Mouse (Mus musculus) forebrain, embryonic 16.5 days (tissue): ENCODE measurements at regions not wholly inside any gene's neighbourhood (a gene's known extent, or its start where the extent isn't known, plus 50 kb on each side); places are given as distances from the start of the nearest gene placed in this dataset.

ENCODE experiments used
- ATAC-seq: fragments of 200-750 bp; cut with Nextera tagmentation; 2 replicates; pipeline ENCODE4 v1.8.0; 2017; ENCODE audit warnings: mild to moderate bottlenecking, moderate library complexity
- H3K27ac ChIP-seq: fragments of 300-500 bp; sonication (generic); 2 replicates; pipeline ENCODE4 v1.5.1; 2014; ENCODE audit warnings: low read length, control low read depth
- H3K27me3 ChIP-seq: fragments of 300-500 bp; sonication (generic); replicated peaks from 2 replicates; pipeline ENCODE4 v1.6.1; 2014; ENCODE audit warnings: low read length; ENCODE audit not compliant: control insufficient read depth, insufficient read depth
- H3K36me3 ChIP-seq: fragments of 300-500 bp; sonication (generic); 2 replicates; pipeline ENCODE4 v1.6.1; 2014; ENCODE audit not compliant: control insufficient read depth, insufficient read depth
- H3K4me1 ChIP-seq: fragments of 300-500 bp; sonication (generic); replicated peaks from 2 replicates; pipeline ENCODE4 v1.6.1; 2014; ENCODE audit warnings: low read length; ENCODE audit not compliant: control insufficient read depth, insufficient read depth
- H3K4me2 ChIP-seq: fragments of 300-500 bp; sonication (generic); 2 replicates; pipeline ENCODE4 v1.6.1; 2014; ENCODE audit warnings: mild to moderate bottlenecking, low read length, control low read depth
- H3K4me3 ChIP-seq: fragments of 300-500 bp; sonication (generic); replicated peaks from 2 replicates; pipeline ENCODE4 v1.5.1; 2014; ENCODE audit warnings: mild to moderate bottlenecking, low read length, control low read depth
- H3K9ac ChIP-seq: fragments of 300-500 bp; sonication (generic); replicated peaks from 2 replicates; pipeline ENCODE4 v1.6.1; 2014; ENCODE audit warnings: low read depth, low read length, control low read depth
- H3K9me3 ChIP-seq: fragments of 300-500 bp; sonication (generic); 2 replicates; pipeline ENCODE4 v1.6.1; 2016; ENCODE audit warnings: low read length; ENCODE audit not compliant: control insufficient read depth
- WGBS: fragments of 180-500 bp; shearing (Covaris S2); extraction: QIAGEN DNeasy Blood & Tissue Kit; methylation state at CpG from one replicate; pipeline ENCODE4 v1.1.7; 2014; 5-methylcytosine and 5-hydroxymethylcytosine counted together

GRCm38 (mm10) chr2:116817561-116817960, 60.9 kb upstream of the Tmco5 start:
- Histone ChIP-seq H3K4me1 (peaks cover 24% of the 10 kb centered on the region), H3K27me3 (no peaks in the 10 kb centered on the region; the same call in 1 of the 2 replicates), H3K4me2 (peak overlapping the region; percentile 22; the same call in 1 of the 2 replicates), H3K4me3 (no peak overlapping the region), H3K36me3 (no peaks in the 10 kb centered on the region), H3K27ac (peak overlapping the region; percentile 26; the same call in 1 of the 2 replicates), H3K9me3 (no peaks in the 10 kb centered on the region), H3K9ac (peak overlapping the region; percentile 3; the same call in 1 of the 2 replicates)
- no peak for ATAC-seq
- WGBS = 24% methylated on average over 9 of the region's 9 CpGs

DNA sequence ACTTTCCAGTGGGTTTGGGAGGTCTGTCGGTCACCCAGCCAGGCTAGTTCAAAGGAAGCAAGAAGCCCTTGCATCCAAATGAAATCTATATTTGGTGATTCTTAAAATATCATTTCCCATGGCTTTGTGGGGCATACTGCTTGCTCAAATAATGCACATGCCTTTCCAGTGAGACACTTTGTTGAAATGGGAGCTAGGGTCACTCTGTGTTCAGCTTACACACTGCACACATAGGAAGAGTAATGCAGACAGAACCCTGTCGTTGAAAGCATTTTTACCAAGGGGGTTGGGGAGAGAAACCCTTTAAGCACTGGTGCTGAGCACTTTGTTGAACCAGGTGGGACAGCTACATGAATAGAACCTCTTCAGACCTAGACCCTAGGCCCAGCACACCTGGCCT, 59.9 kb upstream of the Tmco5 start:
- ATAC-seq = no peak
- Histone ChIP-seq H3K27me3 (no peaks in the 10 kb centered on the region; the same call in 1 of the 2 replicates), H3K4me1 (peaks cover 17% of the 10 kb centered on the region), H3K36me3 (no peaks in the 10 kb centered on the region), H3K4me2 (no peak overlapping the region), H3K4me3 (no peak overlapping the region), H3K9me3 (no peaks in the 10 kb centered on the region), H3K27ac (peak overlapping the region; percentile 36; the same call in 1 of the 2 replicates), H3K9ac (no peak overlapping the region)
- 42% methylated on average over 2 of the region's 2 CpGs for WGBS

GRCm38 (mm10) chr2:116819016-116819687, 59.3 kb upstream of the Tmco5 start:
- 26% methylated on average over 13 of the region's 13 CpGs for WGBS
- Histone ChIP-seq H3K4me3 (no peak overlapping the region), H3K36me3 (no peaks in the 10 kb centered on the region), H3K27me3 (no peaks in the 10 kb centered on the region; the same call in 1 of the 2 replicates), H3K27ac (peak overlapping the region; percentile 36; the same call in 1 of the 2 replicates), H3K9ac (no peak overlapping the region), H3K4me2 (no peak overlapping the region), H3K4me1 (peaks cover 17% of the 10 kb centered on the region), H3K9me3 (no peaks in the 10 kb centered on the region)
- ATAC-seq = no peak

- Histone ChIP-seq H3K4me1 (peaks cover 17% of the 10 kb centered on the region), H3K27ac (peak overlapping the region; percentile 49), H3K4me2 (no peak overlapping the region), H3K27me3 (no peaks in the 10 kb centered on the region; the same call in 1 of the 2 replicates), H3K9me3 (no peaks in the 10 kb centered on the region), H3K4me3 (no peak overlapping the region), H3K36me3 (no peaks in the 10 kb centered on the region), H3K9ac (no peak overlapping the region)
- WGBS = 43% methylated on average over 13 of the region's 13 CpGs
- ATAC-seq = peak; percentile 61
Measured at GRCm38 (mm10) chr2:116820831-116821745, 57.4 kb upstream of the Tmco5 start.
